14 mouse cellular contexts compared by ENCODE assay signal in the genomic region with DNA sequence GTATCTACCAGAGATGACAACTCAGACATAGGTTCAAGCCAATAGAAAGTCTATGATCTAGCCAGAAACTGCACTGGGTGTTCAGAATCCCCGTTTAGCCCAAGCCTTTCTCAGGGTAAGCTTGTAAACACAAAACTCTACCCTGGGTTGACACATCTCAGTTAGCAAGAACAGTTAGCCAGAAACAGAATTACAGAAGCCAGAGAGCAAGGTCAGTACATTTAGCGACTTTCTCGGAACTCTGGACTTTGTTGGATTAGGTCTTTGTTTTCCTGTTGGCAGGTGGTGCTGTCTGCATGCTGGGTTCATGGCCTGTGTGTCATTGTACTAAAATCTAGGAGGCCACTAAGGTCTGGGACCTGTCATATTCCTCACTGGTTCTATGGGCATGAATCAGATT.
"Had no signal": no experiment of that assay in that cellular context is flagged by ENCODE, and none has a peak within 500 bp of the region (broad histone marks: within the 10 kb centered on the region; RNA-seq: fewer than 3 reads in every experiment).

No protein-coding gene starts in this region.

- H3K4me1 ChIP-seq: intestine, embryonic 15.5 days; limb, embryonic 10.5 days; midbrain, embryonic 15.5 days; neural tube, embryonic 12.5 days had no signal

- H3K27me3 ChIP-seq: intestine, embryonic 15.5 days; midbrain, embryonic 15.5 days; neural tube, embryonic 12.5 days had no signal

- H3K4me3 ChIP-seq: intestine, embryonic 15.5 days; left cerebral cortex, adult 2 months; limb, embryonic 10.5 days; megakaryocyte, embryonic 14.5 days; midbrain, embryonic 15.5 days; neural tube, embryonic 12.5 days had no signal

- H3K4me2 ChIP-seq: intestine, embryonic 15.5 days; midbrain, embryonic 11.5 days; midbrain, embryonic 15.5 days; neural tube, embryonic 12.5 days had no signal

- H3K9me3 ChIP-seq: intestine, embryonic 15.5 days; limb, embryonic 10.5 days; megakaryocyte, embryonic 14.5 days; midbrain, embryonic 15.5 days; neural tube, embryonic 12.5 days had no signal

- ATAC-seq: intestine, embryonic 15.5 days; midbrain, embryonic 15.5 days had no signal

- DNase-seq: lung, adult 2 months; lung, postnatal 10 days; thymus, postnatal 4 days had no signal

- H3K27ac ChIP-seq: intestine, embryonic 15.5 days; kidney, postnatal 0 days; left cerebral cortex, adult 2 months; limb, embryonic 10.5 days; liver, embryonic 14.5 days; macrophage; midbrain, embryonic 15.5 days; neural tube, embryonic 12.5 days; stomach, postnatal 0 days had no signal

- H3K36me3 ChIP-seq: intestine, embryonic 15.5 days; limb, embryonic 10.5 days; midbrain, embryonic 15.5 days; neural tube, embryonic 12.5 days had no signal

- H3K9ac ChIP-seq: intestine, embryonic 15.5 days; liver, embryonic 14.5 days; midbrain, embryonic 15.5 days; neural tube, embryonic 12.5 days had no signal
